Mouse (Mus musculus): ENCODE results near the gene Cnot10. TPM values are rescaled to one million over a fixed set of nuclear protein-coding genes. Genes with fewer than 3 reads are reported as not detected.

The Cnot10 gene
- total and polyA plus RNA-seq, 2 experiments from 2014 or later = 45.2 to 47.1 TPM

DNA sequence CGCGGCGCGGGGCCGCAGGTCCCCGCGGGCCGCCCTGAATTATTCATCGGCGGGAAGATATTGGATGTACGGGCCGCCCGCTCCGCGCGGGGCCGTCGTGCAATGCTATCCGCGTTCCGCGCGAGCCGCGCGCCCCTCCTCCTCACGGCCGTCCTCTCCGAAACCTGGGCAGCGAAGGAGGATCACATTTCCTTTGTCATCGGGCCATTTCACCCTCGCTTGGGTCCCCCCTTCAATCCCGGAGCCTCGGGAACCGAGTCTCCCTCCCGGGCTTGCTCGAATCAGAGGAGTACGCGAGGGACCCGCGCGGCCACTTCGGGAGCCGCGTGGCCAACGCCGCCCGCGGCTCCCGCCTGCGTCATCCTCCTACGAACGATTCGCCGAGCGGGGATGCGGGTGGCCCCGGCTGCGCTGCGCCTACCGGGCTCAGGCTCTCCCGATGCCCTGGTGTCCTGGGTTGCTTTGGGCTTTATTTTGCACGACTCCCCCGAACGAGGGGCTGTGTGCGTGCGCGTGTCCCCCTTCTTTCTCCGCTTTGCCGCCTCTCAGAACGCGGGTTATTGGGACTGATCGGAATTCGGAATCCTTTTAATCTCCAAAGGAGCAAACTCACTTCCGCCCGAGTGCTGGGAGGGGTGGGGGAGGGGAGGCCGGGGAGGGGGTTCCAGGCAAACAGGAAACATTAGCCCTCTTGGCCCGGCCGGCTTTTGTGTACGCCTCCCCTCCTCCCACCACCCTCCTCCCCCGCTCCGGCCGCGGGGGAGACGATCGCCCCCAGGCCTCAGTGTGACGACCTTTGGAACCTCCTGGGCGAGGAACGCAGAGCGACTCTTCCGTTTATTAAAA, 76.0 kb downstream of the Cnot10 start, which contains the start of gene Trim71:
Trim71 (minus strand) TSS at position 609 of the 846 bp plus-strand sequence.
- no peak within 1 kb of the TSS for H3K27ac ChIP-seq (ENCODE audit: low read depth, low read length)
- 0 out of 2 replicates have a peak, but pooled peaks cover 2% of the 10 kb centered on the region for H3K4me1 ChIP-seq (ENCODE audit: insufficient read depth)
- peak within 1 kb of the TSS; percentile 77 for H3K4me2 ChIP-seq (ENCODE audit: low read depth)
- TF ChIP-seq CTCF (IDR thresholded peaks at IDR 0.05; ENCODE audit: low read depth) = no peak
- DNase-seq (peak; percentile 66), ATAC-seq (peak; percentile 76)
- WGBS = 3% methylated on average over 89 of the region's 91 CpGs
- no peaks in the 10 kb centered on the region for H3K9me3 ChIP-seq (ENCODE audit: low read length)
- H3K27me3 ChIP-seq (ENCODE audit: insufficient read depth, low read length) = peaks cover 42% of the 10 kb centered on the region
- peak within 1 kb of the TSS; percentile 53 for H3K4me3 ChIP-seq (ENCODE audit: low read depth, low read length)
- no peaks in the 10 kb centered on the region for H3K36me3 ChIP-seq (ENCODE audit: insufficient read depth)
- peak within 1 kb of the TSS; percentile 57 for H3K9ac ChIP-seq

DNA sequence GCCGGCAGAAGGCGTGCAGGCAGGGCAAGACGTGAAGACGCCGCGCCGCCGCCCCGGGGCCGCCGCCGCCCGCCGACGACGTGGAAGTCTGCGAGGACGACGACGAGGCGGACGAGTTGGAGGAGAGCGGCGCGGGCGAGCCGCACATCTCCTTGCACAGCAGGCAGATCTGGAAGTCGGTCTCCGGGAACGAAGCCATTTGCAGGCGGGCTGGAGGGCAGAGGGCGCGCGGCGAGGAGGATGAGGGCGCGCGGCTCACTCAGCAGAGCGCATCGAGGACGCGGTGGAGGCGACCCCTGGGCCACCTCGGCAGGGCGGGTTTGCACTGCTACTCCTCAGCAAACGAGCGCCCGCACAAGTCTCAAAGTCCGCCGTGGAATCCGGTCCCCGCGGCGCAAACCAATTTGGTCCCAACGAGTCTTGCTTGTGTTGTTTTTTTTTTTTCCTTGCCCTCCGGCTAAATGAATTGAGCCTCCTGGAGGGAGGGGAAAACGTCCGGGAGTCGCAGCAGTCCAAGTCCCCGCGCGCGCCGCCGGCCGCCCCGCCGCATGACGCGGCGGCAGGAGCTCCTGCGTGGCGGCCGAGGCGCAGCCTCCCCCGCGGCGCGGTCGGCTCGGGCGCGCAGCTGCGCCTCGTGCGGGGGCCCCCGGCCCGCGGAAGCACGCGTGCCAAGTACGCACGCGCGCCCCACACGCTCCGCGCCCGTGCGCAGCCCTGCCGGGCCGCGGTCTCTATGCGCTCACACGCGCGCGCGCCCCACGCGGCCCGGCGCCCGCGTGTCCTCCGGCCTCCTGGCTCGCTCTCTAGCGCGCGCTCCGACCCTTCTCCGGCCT, 76.8 kb downstream of the Cnot10 start:
- Histone ChIP-seq H3K27me3 (ENCODE audit: insufficient read depth, low read length) (peaks cover 49% of the 10 kb centered on the region), H3K36me3 (ENCODE audit: insufficient read depth) (no peaks in the 10 kb centered on the region), H3K4me1 (ENCODE audit: insufficient read depth) (0 out of 2 replicates have a peak, but pooled peaks cover 2% of the 10 kb centered on the region), H3K27ac (ENCODE audit: low read depth, low read length) (no peak overlapping the region), H3K9ac (peak overlapping the region; percentile 57), H3K9me3 (ENCODE audit: low read length) (no peaks in the 10 kb centered on the region), H3K4me2 (ENCODE audit: low read depth) (peak overlapping the region; percentile 77), H3K4me3 (ENCODE audit: low read depth, low read length) (peak overlapping the region; percentile 53)
- no peak for TF ChIP-seq CTCF (IDR thresholded peaks at IDR 0.05; ENCODE audit: low read depth)
- ATAC-seq (peak; percentile 86), DNase-seq (peak; percentile 69)
- 2% methylated on average over 104 of the region's 122 CpGs for WGBS

DNA sequence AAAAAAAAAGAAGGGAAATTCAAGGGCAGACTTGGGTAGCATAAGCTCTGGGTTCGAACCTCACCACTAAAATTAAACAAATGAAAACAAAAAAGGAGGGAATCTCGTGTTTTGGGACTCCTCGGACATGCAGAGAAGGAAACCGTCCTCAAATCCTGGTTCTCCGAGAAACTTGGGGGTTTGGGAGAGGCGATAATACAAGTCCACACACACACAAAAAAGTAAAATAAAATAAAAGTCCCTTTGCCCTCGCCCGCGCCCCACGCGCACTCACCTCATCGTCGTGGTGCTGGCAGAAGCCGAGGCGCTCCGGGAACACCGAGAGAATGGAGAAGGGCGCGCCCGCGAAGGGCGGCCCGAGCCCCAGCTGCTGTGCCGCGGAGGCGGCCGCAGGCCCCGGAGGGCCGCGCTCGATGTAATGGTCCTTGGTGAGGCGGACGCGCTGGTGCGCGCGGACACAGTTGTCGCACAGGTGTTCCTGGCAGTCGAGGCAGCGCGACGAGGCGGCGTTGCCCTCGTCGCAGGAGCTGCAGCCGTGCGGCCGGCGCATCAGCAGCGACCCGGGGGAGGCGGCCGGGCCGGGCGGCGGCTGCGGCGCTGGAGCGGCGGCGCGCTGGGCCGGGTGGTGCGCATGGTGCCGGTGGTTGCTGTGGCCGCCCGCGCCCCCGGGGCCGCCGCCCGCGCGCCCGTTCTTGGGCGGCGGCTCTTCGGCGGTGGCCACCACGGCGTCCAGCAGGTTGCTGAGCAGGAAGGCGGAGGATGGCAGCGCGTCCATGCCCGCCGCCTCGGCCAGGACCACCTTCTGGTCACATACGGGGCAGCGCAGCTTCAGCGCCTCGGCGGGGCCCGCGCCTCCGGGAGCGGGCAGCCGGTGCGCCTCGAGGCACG, 77.7 kb downstream of the Cnot10 start:
- WGBS = under 1% methylated on average over 81 of the region's 101 CpGs
- Histone ChIP-seq H3K9ac (no peak overlapping the region), H3K4me3 (ENCODE audit: low read depth, low read length) (peak overlapping the region; percentile 53), H3K4me1 (ENCODE audit: insufficient read depth) (0 out of 2 replicates have a peak, but pooled peaks cover 2% of the 10 kb centered on the region), H3K27me3 (ENCODE audit: insufficient read depth, low read length) (peaks cover 49% of the 10 kb centered on the region), H3K4me2 (ENCODE audit: low read depth) (peak overlapping the region; percentile 77), H3K36me3 (ENCODE audit: insufficient read depth) (no peaks in the 10 kb centered on the region), H3K27ac (ENCODE audit: low read depth, low read length) (no peak overlapping the region), H3K9me3 (ENCODE audit: low read length) (no peaks in the 10 kb centered on the region)
- ATAC-seq (no peak), DNase-seq (no peak)
- no peak for TF ChIP-seq CTCF (IDR thresholded peaks at IDR 0.05; ENCODE audit: low read depth)

DNA sequence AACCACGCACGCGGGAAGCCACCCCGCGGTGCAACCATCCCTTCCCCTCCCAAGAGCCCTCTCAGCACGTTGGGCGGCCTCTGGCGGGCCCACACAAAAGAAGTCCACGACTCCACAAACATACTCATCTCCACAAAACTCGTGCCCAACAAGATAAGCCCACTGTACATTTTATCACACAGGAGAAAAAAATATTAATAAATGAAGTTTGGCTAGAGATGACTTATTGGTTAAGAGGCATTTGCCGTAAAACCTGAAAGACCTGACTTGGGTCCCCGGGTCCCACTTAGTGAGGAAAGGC, 78.4 kb downstream of the Cnot10 start:
- no peak overlapping the region for H3K9ac ChIP-seq
- H3K27ac ChIP-seq (ENCODE audit: low read depth, low read length) = no peak overlapping the region
- DNase-seq (no peak), ATAC-seq (no peak)
- no peaks in the 10 kb centered on the region for H3K9me3 ChIP-seq (ENCODE audit: low read length)
- 0 out of 2 replicates have a peak, but pooled peaks cover 2% of the 10 kb centered on the region for H3K4me1 ChIP-seq (ENCODE audit: insufficient read depth)
- no peak overlapping the region for H3K4me3 ChIP-seq (ENCODE audit: low read depth, low read length)
- no peak overlapping the region for H3K4me2 ChIP-seq (ENCODE audit: low read depth)
- H3K27me3 ChIP-seq (ENCODE audit: insufficient read depth, low read length) = peaks cover 54% of the 10 kb centered on the region
- TF ChIP-seq CTCF (IDR thresholded peaks at IDR 0.05; ENCODE audit: low read depth) = no peak
- 2% methylated on average over 12 of the region's 12 CpGs for WGBS
- no peaks in the 10 kb centered on the region for H3K36me3 ChIP-seq (ENCODE audit: insufficient read depth)

DNA sequence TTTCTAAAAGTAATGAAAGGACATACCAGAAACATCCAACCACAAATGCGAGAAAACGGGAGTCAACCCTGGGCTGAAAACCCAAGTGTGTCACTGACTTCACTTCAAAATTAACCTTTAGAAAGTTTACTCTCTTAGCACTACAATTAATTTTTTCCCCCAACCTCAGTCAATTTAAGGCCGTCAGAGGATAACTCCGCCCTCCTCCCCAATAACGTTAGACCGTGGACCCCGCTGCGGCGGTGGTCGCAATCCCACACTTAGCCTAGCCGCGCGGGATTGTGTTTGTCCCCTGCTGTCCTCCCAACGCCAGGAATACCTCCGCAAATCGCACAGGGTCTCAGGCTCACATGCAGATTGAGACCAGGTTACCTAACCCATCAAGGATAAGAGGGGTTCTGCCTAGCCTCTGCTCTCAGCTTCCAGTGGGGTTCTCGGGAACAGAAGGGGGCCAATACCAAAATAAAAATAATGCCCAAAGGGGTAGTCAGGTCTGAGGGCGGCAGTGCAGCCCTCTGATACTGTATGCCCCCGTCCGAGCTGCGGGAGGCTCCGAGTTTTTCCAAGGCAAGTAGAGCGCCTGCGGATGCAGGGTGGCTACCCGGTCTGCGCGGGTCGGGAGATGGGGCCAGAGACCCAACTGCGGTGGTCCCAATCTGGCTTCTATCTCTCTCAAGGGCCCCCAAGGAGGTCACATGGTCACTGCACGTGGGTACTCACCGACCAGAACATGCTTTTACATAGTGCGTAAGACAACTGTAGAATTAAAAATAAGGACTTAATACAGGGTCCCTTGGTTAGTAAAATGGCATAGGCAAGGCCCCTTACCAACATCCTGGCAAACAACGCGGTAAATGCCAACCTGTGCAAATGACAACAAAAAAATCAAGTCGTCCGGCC, 79.0 kb downstream of the Cnot10 start:
- H3K4me2 ChIP-seq (ENCODE audit: low read depth) = no peak overlapping the region
- no peaks in the 10 kb centered on the region for H3K36me3 ChIP-seq (ENCODE audit: insufficient read depth)
- DNase-seq = no peak
- 2% methylated on average over 36 of the region's 36 CpGs for WGBS
- peaks cover 54% of the 10 kb centered on the region for H3K27me3 ChIP-seq (ENCODE audit: insufficient read depth, low read length)
- H3K9ac ChIP-seq = no peak overlapping the region
- no peak overlapping the region for H3K27ac ChIP-seq (ENCODE audit: low read depth, low read length)
- H3K4me3 ChIP-seq (ENCODE audit: low read depth, low read length) = no peak overlapping the region
- 0 out of 2 replicates have a peak, but pooled peaks cover 2% of the 10 kb centered on the region for H3K4me1 ChIP-seq (ENCODE audit: insufficient read depth)
- no peaks in the 10 kb centered on the region for H3K9me3 ChIP-seq (ENCODE audit: low read length)
- no peak for ATAC-seq
- TF ChIP-seq CTCF (IDR thresholded peaks at IDR 0.05; ENCODE audit: low read depth) = no peak

All from forebrain, postnatal 0 days (tissue).